ENCODE assay signal across 23 mouse cellular contexts in the genomic region with DNA sequence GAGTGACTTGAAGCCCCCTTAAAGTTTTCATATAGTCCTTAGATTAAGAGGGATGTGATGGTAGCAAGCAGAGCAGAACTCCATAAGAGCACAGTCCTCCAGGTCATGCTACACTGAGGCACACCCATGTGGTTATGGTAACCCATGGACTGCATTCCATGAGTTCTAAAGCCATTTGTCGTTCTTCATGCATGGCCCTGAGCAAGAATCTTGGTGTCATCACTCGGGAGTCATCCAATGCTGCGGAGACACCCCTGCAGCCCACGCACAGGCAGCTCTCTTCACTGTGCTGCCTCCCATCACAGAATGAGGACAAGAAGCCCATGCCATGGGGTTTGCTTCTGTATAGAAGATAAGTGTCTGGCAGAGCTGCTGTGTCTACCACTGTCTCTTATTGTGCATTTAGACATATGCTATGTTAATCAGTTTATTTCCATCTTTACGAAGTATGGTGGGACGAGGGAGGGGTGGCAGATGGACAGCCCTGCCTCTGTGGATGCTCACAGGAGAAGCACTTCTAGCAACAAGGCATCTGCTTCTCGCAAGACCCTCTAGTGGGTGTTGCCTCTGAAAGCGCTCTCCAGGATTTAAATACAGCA.
DNase-seq lines count a peak whose midpoint lies in the region; ATAC-seq lines count a peak whose summit lies in the region.
"Had no signal": no experiment of that assay in that cellular context is flagged by ENCODE, and none has a peak within 500 bp of the region (broad histone marks: within the 10 kb centered on the region; RNA-seq: fewer than 3 reads in every experiment).

No protein-coding gene starts in this region.

- peak; percentile 12 for DNase-seq in layer of hippocampus, adult 9-11 months
- no peak for DNase-seq in layer of hippocampus, postnatal 25 days (ENCODE audit: extremely low spot score in 1 of 2, low spot score in 1 of 2)
- peak; percentile 30 to 53 for DNase-seq in frontal cortex, adult 2 months (ENCODE audit: extremely low spot score in 1 of 2, low spot score in 1 of 2)
- DNase-seq in left cerebral cortex, postnatal 25 days (ENCODE audit: low spot score in 2 of 2) = peak; percentile 25 to 86
- DNase-seq in telencephalon, adult 2 months (ENCODE audit: low read depth, low spot score) = peak; percentile 50
- DNase-seq in hindbrain, embryonic 10.5 days (ENCODE audit: low spot score) = no peak
- DNase-seq: adrenal gland, postnatal 25 days; B cell, adult 2 months; cerebellum, adult 2 months; heart, postnatal 36 days; kidney, adult 2 months; kidney, postnatal 4 days; thymus, postnatal 14 days had no signal

- intact Hi-C loops in left cerebral cortex, postnatal 25 days (cut with DNase I) = loop anchor here (5.0 kb wide), 1 partner anchor 46 kb away; no protein-coding TSS in a partner anchor

- no peak for ATAC-seq in kidney, embryonic 15.5 days (replicated peaks; ENCODE audit: low FRiP score)
- ATAC-seq: hindbrain, embryonic 16.5 days had no signal

- H3K4me2 ChIP-seq in kidney, embryonic 15.5 days = no peak overlapping the region
- H3K4me2 ChIP-seq: embryonic facial prominence, embryonic 12.5 days; heart, embryonic 13.5 days; liver, embryonic 11.5 days; lung, embryonic 15.5 days; midbrain, embryonic 11.5 days; neural tube, embryonic 13.5 days had no signal

- no peak overlapping the region for H3K4me3 ChIP-seq in hindbrain, embryonic 10.5 days
- H3K4me3 ChIP-seq in kidney, embryonic 15.5 days (replicated peaks) = no peak overlapping the region
- H3K4me3 ChIP-seq: embryonic facial prominence, embryonic 12.5 days; heart, embryonic 13.5 days; lung, embryonic 15.5 days; neural tube, embryonic 13.5 days had no signal

- H3K27me3 ChIP-seq in hindbrain, embryonic 10.5 days (ENCODE audit: insufficient read depth, poor library complexity, severe bottlenecking) = no peaks in the 10 kb centered on the region
- H3K27me3 ChIP-seq in kidney, embryonic 15.5 days = no peaks in the 10 kb centered on the region
- H3K27me3 ChIP-seq: embryonic facial prominence, embryonic 12.5 days; heart, embryonic 13.5 days; lung, embryonic 15.5 days; neural tube, embryonic 13.5 days had no signal

- no peaks in the 10 kb centered on the region for H3K4me1 ChIP-seq in hindbrain, embryonic 10.5 days (replicated peaks)
- H3K4me1 ChIP-seq in kidney, embryonic 15.5 days = no peaks in the 10 kb centered on the region
- H3K4me1 ChIP-seq: embryonic facial prominence, embryonic 12.5 days; heart, embryonic 13.5 days; lung, embryonic 15.5 days; neural tube, embryonic 13.5 days had no signal

- H3K9ac ChIP-seq in kidney, embryonic 15.5 days = no peak overlapping the region
- H3K9ac ChIP-seq: embryonic facial prominence, embryonic 12.5 days; heart, embryonic 13.5 days; lung, embryonic 15.5 days; neural tube, embryonic 13.5 days had no signal

- WGBS in hindbrain, embryonic 10.5 days = 87% methylated on average over 8 of the region's 8 CpGs
- 86% methylated on average over 8 of the region's 8 CpGs for WGBS in kidney, embryonic 15.5 days

- H3K9me3 ChIP-seq in hindbrain, embryonic 10.5 days = no peaks in the 10 kb centered on the region
- no peaks in the 10 kb centered on the region for H3K9me3 ChIP-seq in kidney, embryonic 15.5 days (replicated peaks)
- H3K9me3 ChIP-seq: embryonic facial prominence, embryonic 12.5 days; heart, embryonic 13.5 days; lung, embryonic 15.5 days; neural tube, embryonic 13.5 days had no signal

- H3K27ac ChIP-seq in hindbrain, embryonic 10.5 days = no peak overlapping the region
- H3K27ac ChIP-seq in kidney, embryonic 15.5 days = no peak overlapping the region
- H3K27ac ChIP-seq: embryonic facial prominence, embryonic 12.5 days; heart, embryonic 13.5 days; lung, embryonic 15.5 days; macrophage; neural tube, embryonic 13.5 days; stomach, postnatal 0 days had no signal

- H3K36me3 ChIP-seq in hindbrain, embryonic 10.5 days = no peaks in the 10 kb centered on the region
- H3K36me3 ChIP-seq in kidney, embryonic 15.5 days = no peaks in the 10 kb centered on the region
- H3K36me3 ChIP-seq: embryonic facial prominence, embryonic 12.5 days; heart, embryonic 13.5 days; lung, embryonic 15.5 days; neural tube, embryonic 13.5 days had no signal

Comparison
In these comparisons a context has a peak if more than half of its experiments do, and no peak if none do; other contexts are left out.
1. DNase-seq: peak in layer of hippocampus, adult 9-11 months (single experiment), frontal cortex, adult 2 months (2 of 2), left cerebral cortex, postnatal 25 days (2 of 2) and telencephalon, adult 2 months (single experiment); none in layer of hippocampus, postnatal 25 days (0 of 2) and hindbrain, embryonic 10.5 days (single experiment).